12 mouse cellular contexts compared by ENCODE assay signal in genomic region chr2:45438739-45439138, GRCm38 (mm10).
"Had no signal": no experiment of that assay in that cellular context is flagged by ENCODE, and none has a peak within 500 bp of the region (broad histone marks: within the 10 kb centered on the region; RNA-seq: fewer than 3 reads in every experiment).

No protein-coding gene starts in this region.

- H3K27ac ChIP-seq: layer of hippocampus, adult 2 months; limb, embryonic 10.5 days; liver, embryonic 13.5 days; midbrain, embryonic 13.5 days; stomach, embryonic 15.5 days had no signal

- H3K4me2 ChIP-seq: liver, embryonic 13.5 days; midbrain, embryonic 13.5 days; stomach, embryonic 15.5 days had no signal

- H3K27me3 ChIP-seq: liver, embryonic 13.5 days; midbrain, embryonic 13.5 days; stomach, embryonic 15.5 days had no signal

- DNase-seq: kidney, adult 11 months; kidney, postnatal 10 days; kidney, postnatal 4 days; liver, embryonic 13.5 days; liver, postnatal 0 days; right cerebral cortex, postnatal 14 days; thymus, adult 2 months; thymus, postnatal 25 days had no signal

- H3K9ac ChIP-seq: liver, embryonic 13.5 days; liver, postnatal 0 days; midbrain, embryonic 13.5 days; stomach, embryonic 15.5 days had no signal

- H3K4me1 ChIP-seq: stomach, embryonic 15.5 days had no signal

- H3K9me3 ChIP-seq: limb, embryonic 10.5 days; liver, embryonic 13.5 days; midbrain, embryonic 13.5 days; stomach, embryonic 15.5 days had no signal

- H3K4me3 ChIP-seq: layer of hippocampus, adult 2 months; limb, embryonic 10.5 days; liver, embryonic 13.5 days; midbrain, embryonic 13.5 days; stomach, embryonic 15.5 days had no signal

- ATAC-seq: liver, postnatal 0 days; midbrain, embryonic 13.5 days had no signal

- H3K36me3 ChIP-seq: limb, embryonic 10.5 days; liver, embryonic 13.5 days; midbrain, embryonic 13.5 days; stomach, embryonic 15.5 days had no signal
